Mouse (Mus musculus) right cerebral cortex, postnatal 14 days (tissue): ENCODE data around the gene Zfp445.

Experiments
- DNase-seq: peaks from one replicate; pipeline ENCODE4 v3.0.0; 2022

Zfp445 gene

GRCm38 (mm10) chr9:122829826-122830380, 35.9 kb downstream of the Zfp445 start:
- no peak for DNase-seq

GRCm38 (mm10) chr9:122826743-122827142, 39.1 kb downstream of the Zfp445 start:
- DNase-seq, result no peak

GRCm38 (mm10) chr9:122823374-122824017, 42.3 kb downstream of the Zfp445 start:
- no peak for DNase-seq

- DNase-seq, result no peak
Measured at GRCm38 (mm10) chr9:122815239-122815851, 50.5 kb downstream of the Zfp445 start.

GRCm38 (mm10) chr9:122814775-122815174, 51.0 kb downstream of the Zfp445 start:
- DNase-seq, result no peak

- no peak for DNase-seq
Measured at GRCm38 (mm10) chr9:122812386-122812785, 53.4 kb downstream of the Zfp445 start.

- no peak for DNase-seq
Measured at GRCm38 (mm10) chr9:122810212-122810611, 55.6 kb downstream of the Zfp445 start.

- DNase-seq, result no peak
Measured at GRCm38 (mm10) chr9:122807186-122807585, 58.6 kb downstream of the Zfp445 start.

- DNase-seq, result no peak
Measured at GRCm38 (mm10) chr9:122805845-122806341, 59.9 kb downstream of the Zfp445 start.

- DNase-seq, result peak; percentile 90
Measured at GRCm38 (mm10) chr9:122805053-122805844, 60.6 kb downstream of the Zfp445 start, which contains the start of gene Tcaim. Gene Tcaim (plus strand): TSS chr9:122805539.
